Mouse (Mus musculus) E14TG2a.4 (cell line): ENCODE data around the gene Ssmem1.

Experiments used
- CTCF ChIP-seq: conservative IDR thresholded peaks from 2 replicates; pipeline ENCODE4 v1.5.1; 2014; ENCODE audit warnings: low read length
- POU5F1 ChIP-seq: IDR thresholded peaks from 2 replicates; pipeline ENCODE4 v1.6.1; 2014; ENCODE audit warnings: low read length, borderline replicate concordance

- TF ChIP-seq CTCF (no peak), POU5F1 (no peak)
Observed at GRCm38 (mm10) chr6:30541009-30541799, 31.6 kb downstream of the Ssmem1 start, which contains the start of gene Cpa2.
